Mouse (Mus musculus) liver, embryonic 11.5 days (tissue): ENCODE results near the gene Rfng. TPM values are rescaled to one million over a fixed set of nuclear protein-coding genes. Genes with fewer than 3 reads are reported as not detected.

Experiments
- polyA plus RNA-seq: library from polyadenylated mRNA; unstranded; fragments of >200 nt; fragmentation: Nextera tagmentation; extraction: Ambion mirVana; gene quantifications from 2 replicates; pipeline ENCODE4 v1.2.1, GENCODE M21; 2014

The Rfng gene
- polyA plus RNA-seq, 1 experiment from 2014 or later = 33.4 TPM

Other genes starting within 250 kb of the Rfng start
- gene Mcrip1, start 234.5 kb downstream of the Rfng start, polyA plus RNA-seq = 117 and 123 TPM in 2 replicates
- gene Ppp1r27, start 233.1 kb downstream of the Rfng start, polyA plus RNA-seq = not detected in 2 replicates
- 648 and 680 TPM in 2 replicates for gene P4hb, start 211.0 kb downstream of the Rfng start, polyA plus RNA-seq
- 557 and 561 TPM in 2 replicates for gene Arhgdia, start 202.6 kb downstream of the Rfng start, polyA plus RNA-seq
- 601 and 617 TPM in 2 replicates for gene Alyref, start 185.8 kb downstream of the Rfng start, polyA plus RNA-seq
- gene Anapc11, start 185.8 kb downstream of the Rfng start, polyA plus RNA-seq = 200 and 208 TPM in 2 replicates
- 3.6 and 6.3 TPM in 2 replicates for gene Npb, start 175.7 kb downstream of the Rfng start, polyA plus RNA-seq
- gene Pcyt2, start 166.3 kb downstream of the Rfng start, polyA plus RNA-seq = 165 and 175 TPM in 2 replicates
- 48.6 and 54.8 TPM in 2 replicates for gene Sirt7, start 159.0 kb downstream of the Rfng start, polyA plus RNA-seq
- gene Mafg, start 150.6 kb downstream of the Rfng start, polyA plus RNA-seq = 32.6 and 34.8 TPM in 2 replicates
- 18.5 and 21.2 TPM in 2 replicates for gene Pycr1, start 140.4 kb downstream of the Rfng start, polyA plus RNA-seq
- gene Myadml2, start 136.0 kb downstream of the Rfng start, polyA plus RNA-seq = 0.34 and 0.60 TPM in 2 replicates
- gene Notum, start 123.0 kb downstream of the Rfng start, polyA plus RNA-seq = 0.51 and 0.52 TPM in 2 replicates
- 83.7 and 97.1 TPM in 2 replicates for gene Aspscr1, start 111.2 kb downstream of the Rfng start, polyA plus RNA-seq
- 178 and 192 TPM in 2 replicates for gene Cenpx, start 70.5 kb downstream of the Rfng start, polyA plus RNA-seq
- 34.2 and 38.3 TPM in 2 replicates for gene Lrrc45, start 70.3 kb downstream of the Rfng start, polyA plus RNA-seq
- gene Rac3, start 62.7 kb downstream of the Rfng start, polyA plus RNA-seq = 1.2 and 1.8 TPM in 2 replicates
- gene Dcxr, start 56.9 kb downstream of the Rfng start, polyA plus RNA-seq = 12.9 and 13.2 TPM in 2 replicates
- 0.22 and 0.32 TPM in 2 replicates for gene Cbr2, start 52.1 kb downstream of the Rfng start, polyA plus RNA-seq
- 11.4 and 17.5 TPM in 2 replicates for gene Hmga1b, start 21.4 kb downstream of the Rfng start, polyA plus RNA-seq
- 209 and 210 TPM in 2 replicates for gene Gps1, start 65 bp upstream of the Rfng start, polyA plus RNA-seq
- 132 and 139 TPM in 2 replicates for gene Dus1l, start 12.2 kb upstream of the Rfng start, polyA plus RNA-seq
- 71.3 and 80.0 TPM in 2 replicates for gene Fasn, start 40.3 kb upstream of the Rfng start, polyA plus RNA-seq
- gene Ccdc57, start 148.7 kb upstream of the Rfng start, polyA plus RNA-seq = 4.2 and 4.7 TPM in 2 replicates
- gene Slc16a3, start 164.3 kb upstream of the Rfng start, polyA plus RNA-seq = 257 and 272 TPM in 2 replicates
- 62.2 and 66.5 TPM in 2 replicates for gene Csnk1d, start 207.1 kb upstream of the Rfng start, polyA plus RNA-seq